Mouse (Mus musculus): ENCODE measurements around the gene Prrt4. TPM values are rescaled to one million over a fixed set of nuclear protein-coding genes. Genes with fewer than 3 reads are reported as not detected.
A peak's percentile ranks its signal among the peaks of the same experiment; 100 is the strongest.

The Prrt4 gene
- polyA plus RNA-seq, 1 experiment from 2014 or later = 0.48 TPM

DNA sequence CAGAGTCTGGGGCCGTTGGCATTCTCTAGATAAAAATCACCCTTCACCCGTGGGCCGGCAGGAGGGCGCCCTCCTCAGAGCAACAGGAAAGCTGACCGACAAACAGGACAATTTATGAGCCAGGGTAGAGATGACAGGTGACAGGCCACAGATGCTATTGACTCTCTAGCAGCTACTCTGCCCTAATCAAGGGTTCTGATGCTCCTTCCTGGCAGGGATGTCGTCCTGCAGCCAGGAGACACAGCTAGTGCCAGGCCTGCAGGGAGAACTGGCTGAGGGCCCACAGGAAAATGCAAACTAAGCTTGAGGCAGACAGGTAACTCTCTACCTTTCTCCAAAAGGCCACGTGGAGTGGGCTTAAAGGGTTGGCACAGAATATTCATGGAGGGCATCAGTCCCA, 31.8 kb upstream of the Prrt4 start:
- no peaks in the 10 kb centered on the region for H3K9me3 ChIP-seq (ENCODE audit: control insufficient read depth, low read depth, low read length)
- no peak overlapping the region for H3K27ac ChIP-seq (ENCODE audit: low read length)
- peak overlapping the region; percentile 54; the same call in 1 of the 2 replicates for H3K9ac ChIP-seq (replicated peaks; ENCODE audit: low read depth, low read length)
- 22% methylated on average over 7 of the region's 7 CpGs for WGBS
- peak overlapping the region; percentile 58 for H3K4me3 ChIP-seq (ENCODE audit: low read depth, low read length)
- peaks cover 19% of the 10 kb centered on the region for H3K4me1 ChIP-seq (ENCODE audit: control insufficient read depth, insufficient read depth, low read length)
- peak overlapping the region; percentile 80 for H3K4me2 ChIP-seq (replicated peaks; ENCODE audit: low read depth, low read length)
- no peaks in the 10 kb centered on the region for H3K27me3 ChIP-seq (ENCODE audit: control insufficient read depth, insufficient read depth, low read length)
- H3K36me3 ChIP-seq (ENCODE audit: control insufficient read depth, insufficient read depth, low read length) = peaks cover 2% of the 10 kb centered on the region; the same call in 1 of the 2 replicates
- no peak for ATAC-seq (ENCODE audit: insufficient number of reproducible peaks, insufficient read depth, low FRiP score, low read depth)

DNA sequence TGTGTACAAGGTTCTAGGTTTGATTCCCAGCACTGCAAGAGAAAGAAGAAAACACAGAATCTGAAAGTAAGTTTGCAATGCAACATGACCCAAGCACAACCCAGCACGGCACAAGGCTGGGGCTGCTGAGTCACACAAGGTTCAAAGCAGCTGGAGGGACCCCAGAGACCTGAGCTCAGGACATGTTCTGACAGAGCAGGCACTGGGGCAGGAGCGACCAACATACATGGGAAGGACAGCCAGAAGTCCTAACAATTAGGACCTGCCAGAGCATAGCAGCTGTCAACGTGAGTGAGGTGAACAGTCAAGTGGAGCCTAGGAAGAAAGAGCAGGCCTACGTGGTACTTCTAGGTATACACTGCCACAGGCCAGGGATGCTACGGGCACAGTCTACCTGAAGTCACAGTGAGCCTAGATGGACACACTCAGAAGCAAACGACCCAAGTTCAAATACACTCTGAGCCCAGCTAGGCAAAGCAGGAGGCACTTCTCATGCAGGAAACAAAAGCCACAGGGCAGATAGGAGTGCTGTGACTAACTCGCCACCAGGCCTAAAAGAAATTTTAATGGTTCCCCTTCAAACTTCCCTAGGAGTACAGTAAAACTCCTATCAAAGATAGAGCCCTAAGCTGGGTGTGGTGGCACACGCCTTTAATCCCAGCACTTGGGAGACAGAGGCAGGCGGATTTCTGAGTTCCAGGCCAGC, 31.0 kb upstream of the Prrt4 start:
- Histone ChIP-seq H3K4me3 (ENCODE audit: low read depth, low read length) (no peak overlapping the region), H3K27me3 (ENCODE audit: control insufficient read depth, insufficient read depth, low read length) (no peaks in the 10 kb centered on the region), H3K4me2 (replicated peaks; ENCODE audit: low read depth, low read length) (no peak overlapping the region), H3K27ac (ENCODE audit: low read length) (no peak overlapping the region), H3K9me3 (ENCODE audit: control insufficient read depth, low read depth, low read length) (no peaks in the 10 kb centered on the region), H3K9ac (replicated peaks; ENCODE audit: low read depth, low read length) (no peak overlapping the region), H3K36me3 (ENCODE audit: control insufficient read depth, insufficient read depth, low read length) (peaks cover 5% of the 10 kb centered on the region; the same call in 1 of the 2 replicates), H3K4me1 (ENCODE audit: control insufficient read depth, insufficient read depth, low read length) (peaks cover 19% of the 10 kb centered on the region)
- WGBS = 74% methylated on average over 9 of the region's 9 CpGs
- ATAC-seq (ENCODE audit: insufficient number of reproducible peaks, insufficient read depth, low FRiP score, low read depth) = no peak

DNA sequence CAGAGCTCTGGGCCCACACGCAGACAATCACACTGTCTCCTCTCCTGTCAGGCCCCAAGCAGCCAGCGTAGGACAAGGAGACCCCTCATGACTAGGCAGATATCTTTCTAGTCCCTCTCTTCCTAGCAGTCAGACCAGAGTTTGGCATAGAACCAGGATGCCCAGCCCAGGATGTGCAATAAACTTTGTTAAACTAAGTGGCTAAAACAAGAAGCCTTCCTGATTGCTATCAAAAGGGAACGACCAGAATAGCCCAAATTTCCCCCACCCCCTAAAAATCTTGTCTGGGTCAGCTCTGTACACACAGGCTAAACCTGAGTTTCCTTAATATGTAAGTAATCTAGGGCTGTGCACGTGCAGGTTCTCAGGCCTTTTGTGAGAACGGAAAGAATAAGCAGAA, 28.8 kb upstream of the Prrt4 start:
- WGBS = 82% methylated on average over 5 of the region's 5 CpGs
- no peak overlapping the region for H3K27ac ChIP-seq (ENCODE audit: low read length)
- H3K4me1 ChIP-seq (ENCODE audit: control insufficient read depth, insufficient read depth, low read length) = peaks cover 4% of the 10 kb centered on the region; the same call in 1 of the 2 replicates
- no peaks in the 10 kb centered on the region for H3K27me3 ChIP-seq (ENCODE audit: control insufficient read depth, insufficient read depth, low read length)
- peaks cover 21% of the 10 kb centered on the region; the same call in 1 of the 2 replicates for H3K36me3 ChIP-seq (ENCODE audit: control insufficient read depth, insufficient read depth, low read length)
- H3K4me2 ChIP-seq (replicated peaks; ENCODE audit: low read depth, low read length) = no peak overlapping the region
- H3K4me3 ChIP-seq (ENCODE audit: low read depth, low read length) = no peak overlapping the region
- H3K9me3 ChIP-seq (ENCODE audit: control insufficient read depth, low read depth, low read length) = no peaks in the 10 kb centered on the region
- no peak for ATAC-seq (ENCODE audit: insufficient number of reproducible peaks, insufficient read depth, low FRiP score, low read depth)
- no peak overlapping the region for H3K9ac ChIP-seq (replicated peaks; ENCODE audit: low read depth, low read length)

DNA sequence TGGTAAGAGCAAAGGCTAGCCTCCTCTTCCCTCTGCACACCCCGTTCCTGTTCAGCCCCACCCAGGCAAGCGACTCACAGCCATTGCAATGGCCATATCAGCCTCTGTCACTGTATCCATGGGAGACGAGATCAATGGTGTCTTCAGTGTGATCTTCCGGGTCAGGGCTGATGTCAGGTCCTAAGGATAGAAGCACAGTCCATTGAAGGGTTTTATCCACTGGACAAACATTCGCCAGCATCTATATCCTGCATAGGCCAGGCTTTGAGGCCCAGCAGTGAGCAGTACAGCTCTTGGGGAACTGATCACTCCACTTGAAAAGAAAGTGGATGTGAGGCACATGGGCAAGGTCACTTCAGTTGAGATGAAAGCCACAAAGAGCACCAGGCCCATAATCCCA, 27.6 kb upstream of the Prrt4 start:
- H3K9ac ChIP-seq (replicated peaks; ENCODE audit: low read depth, low read length) = no peak overlapping the region
- ATAC-seq (ENCODE audit: insufficient number of reproducible peaks, insufficient read depth, low FRiP score, low read depth) = no peak
- peaks cover 28% of the 10 kb centered on the region; the same call in 1 of the 2 replicates for H3K36me3 ChIP-seq (ENCODE audit: control insufficient read depth, insufficient read depth, low read length)
- no peaks in the 10 kb centered on the region for H3K9me3 ChIP-seq (ENCODE audit: control insufficient read depth, low read depth, low read length)
- no peak overlapping the region for H3K27ac ChIP-seq (ENCODE audit: low read length)
- H3K4me3 ChIP-seq (ENCODE audit: low read depth, low read length) = no peak overlapping the region
- 92% methylated on average over 5 of the region's 5 CpGs for WGBS
- H3K27me3 ChIP-seq (ENCODE audit: control insufficient read depth, insufficient read depth, low read length) = no peaks in the 10 kb centered on the region
- peaks cover 4% of the 10 kb centered on the region; the same call in 1 of the 2 replicates for H3K4me1 ChIP-seq (ENCODE audit: control insufficient read depth, insufficient read depth, low read length)
- H3K4me2 ChIP-seq (replicated peaks; ENCODE audit: low read depth, low read length) = no peak overlapping the region

- Histone ChIP-seq H3K9ac (replicated peaks; ENCODE audit: low read depth, low read length) (no peak overlapping the region), H3K4me1 (ENCODE audit: control insufficient read depth, insufficient read depth, low read length) (peaks cover under 1% of the 10 kb centered on the region; the same call in 1 of the 2 replicates), H3K27me3 (ENCODE audit: control insufficient read depth, insufficient read depth, low read length) (no peaks in the 10 kb centered on the region), H3K36me3 (ENCODE audit: control insufficient read depth, insufficient read depth, low read length) (peaks cover 28% of the 10 kb centered on the region; the same call in 1 of the 2 replicates), H3K27ac (ENCODE audit: low read length) (no peak overlapping the region), H3K4me3 (ENCODE audit: low read depth, low read length) (no peak overlapping the region), H3K4me2 (replicated peaks; ENCODE audit: low read depth, low read length) (no peak overlapping the region), H3K9me3 (ENCODE audit: control insufficient read depth, low read depth, low read length) (no peaks in the 10 kb centered on the region)
- ATAC-seq (ENCODE audit: insufficient number of reproducible peaks, insufficient read depth, low FRiP score, low read depth) = no peak
- 93% methylated on average over 10 of the region's 10 CpGs for WGBS
These were observed 26.6 kb upstream of the Prrt4 start for GRCm38 (mm10) chr6:29206006-29206405.

GRCm38 (mm10) chr6:29204932-29205614, 25.7 kb upstream of the Prrt4 start:
- no peak for ATAC-seq (ENCODE audit: insufficient number of reproducible peaks, insufficient read depth, low FRiP score, low read depth)
- H3K36me3 ChIP-seq (ENCODE audit: control insufficient read depth, insufficient read depth, low read length) = peaks cover 28% of the 10 kb centered on the region; the same call in 1 of the 2 replicates
- 52% methylated on average over 15 of the region's 15 CpGs for WGBS
- H3K9me3 ChIP-seq (ENCODE audit: control insufficient read depth, low read depth, low read length) = no peaks in the 10 kb centered on the region
- no peak overlapping the region for H3K4me3 ChIP-seq (ENCODE audit: low read depth, low read length)
- H3K9ac ChIP-seq (replicated peaks; ENCODE audit: low read depth, low read length) = no peak overlapping the region
- no peaks in the 10 kb centered on the region for H3K27me3 ChIP-seq (ENCODE audit: control insufficient read depth, insufficient read depth, low read length)
- no peaks in the 10 kb centered on the region for H3K4me1 ChIP-seq (ENCODE audit: control insufficient read depth, insufficient read depth, low read length)
- no peak overlapping the region for H3K4me2 ChIP-seq (replicated peaks; ENCODE audit: low read depth, low read length)
- H3K27ac ChIP-seq (ENCODE audit: low read length) = no peak overlapping the region

GRCm38 (mm10) chr6:29203861-29204585, 24.6 kb upstream of the Prrt4 start:
- ATAC-seq (ENCODE audit: insufficient number of reproducible peaks, insufficient read depth, low FRiP score, low read depth) = no peak
- peaks cover 28% of the 10 kb centered on the region; the same call in 1 of the 2 replicates for H3K36me3 ChIP-seq (ENCODE audit: control insufficient read depth, insufficient read depth, low read length)
- no peak overlapping the region for H3K27ac ChIP-seq (ENCODE audit: low read length)
- no peak overlapping the region for H3K4me3 ChIP-seq (ENCODE audit: low read depth, low read length)
- H3K27me3 ChIP-seq (ENCODE audit: control insufficient read depth, insufficient read depth, low read length) = no peaks in the 10 kb centered on the region
- WGBS = 93% methylated on average over 6 of the region's 6 CpGs
- no peaks in the 10 kb centered on the region for H3K4me1 ChIP-seq (ENCODE audit: control insufficient read depth, insufficient read depth, low read length)
- H3K9ac ChIP-seq (replicated peaks; ENCODE audit: low read depth, low read length) = no peak overlapping the region
- no peaks in the 10 kb centered on the region for H3K9me3 ChIP-seq (ENCODE audit: control insufficient read depth, low read depth, low read length)
- H3K4me2 ChIP-seq (replicated peaks; ENCODE audit: low read depth, low read length) = no peak overlapping the region

DNA sequence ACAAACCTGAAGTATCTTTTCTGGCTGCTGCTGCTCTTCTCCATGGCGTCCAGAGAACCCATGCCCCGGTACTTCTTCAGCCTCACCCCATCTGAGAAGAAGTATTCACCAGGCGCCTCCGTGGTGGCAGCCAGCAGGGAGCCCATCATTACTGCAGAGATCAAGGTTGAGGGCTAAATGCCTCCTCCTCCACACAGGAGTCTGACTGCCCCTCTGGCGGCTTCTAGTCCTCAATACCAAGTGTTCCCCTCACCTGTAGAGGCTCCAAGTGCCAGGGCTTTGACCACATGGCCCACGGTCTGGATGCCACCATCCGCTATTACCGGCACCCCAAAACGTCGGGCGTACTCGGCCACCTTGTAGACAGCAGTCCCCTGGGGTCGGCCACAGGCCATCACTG, 23.7 kb upstream of the Prrt4 start:
- no peak overlapping the region for H3K4me2 ChIP-seq (replicated peaks; ENCODE audit: low read depth, low read length)
- ATAC-seq (ENCODE audit: insufficient number of reproducible peaks, insufficient read depth, low FRiP score, low read depth) = no peak
- H3K4me3 ChIP-seq (ENCODE audit: low read depth, low read length) = no peak overlapping the region
- H3K27me3 ChIP-seq (ENCODE audit: control insufficient read depth, insufficient read depth, low read length) = no peaks in the 10 kb centered on the region
- H3K9ac ChIP-seq (replicated peaks; ENCODE audit: low read depth, low read length) = no peak overlapping the region
- H3K36me3 ChIP-seq (ENCODE audit: control insufficient read depth, insufficient read depth, low read length) = peaks cover 28% of the 10 kb centered on the region; the same call in 1 of the 2 replicates
- H3K4me1 ChIP-seq (ENCODE audit: control insufficient read depth, insufficient read depth, low read length) = no peaks in the 10 kb centered on the region
- no peaks in the 10 kb centered on the region for H3K9me3 ChIP-seq (ENCODE audit: control insufficient read depth, low read depth, low read length)
- H3K27ac ChIP-seq (ENCODE audit: low read length) = no peak overlapping the region
- 91% methylated on average over 13 of the region's 13 CpGs for WGBS
